Mouse (Mus musculus) frontal cortex, postnatal 10 days (tissue): Measurements from ENCODE around the gene Bhmt2.

ENCODE experiments used
- DNase-seq, 2 experiments: peaks; one replicate each; pipeline ENCODE4 v3.0.0; 2022; ENCODE audit warnings: low spot score in 2 of 2, mixed read lengths in 1 of 2

The Bhmt2 gene

DNA sequence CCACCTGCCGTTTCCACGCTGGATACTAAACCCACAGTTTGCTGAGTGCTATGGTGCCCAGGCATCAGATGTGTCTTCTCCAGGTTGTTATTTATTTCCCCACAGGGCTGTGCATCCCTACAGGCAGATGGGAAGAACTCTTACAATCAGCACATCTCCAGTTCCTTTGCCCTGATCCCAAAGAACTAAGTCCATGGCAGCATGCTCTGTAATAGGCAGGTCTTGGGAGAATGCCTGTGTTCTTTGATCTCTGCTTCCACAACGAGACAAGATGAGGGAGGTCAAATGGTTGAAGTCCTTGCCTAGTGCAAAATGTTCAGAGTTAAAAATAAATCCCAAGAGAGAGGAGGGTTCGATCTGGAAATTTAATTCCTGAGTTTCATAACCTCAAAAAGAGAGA lies 34.5 kb downstream of the Bhmt2 start:
- no peak for DNase-seq

DNA sequence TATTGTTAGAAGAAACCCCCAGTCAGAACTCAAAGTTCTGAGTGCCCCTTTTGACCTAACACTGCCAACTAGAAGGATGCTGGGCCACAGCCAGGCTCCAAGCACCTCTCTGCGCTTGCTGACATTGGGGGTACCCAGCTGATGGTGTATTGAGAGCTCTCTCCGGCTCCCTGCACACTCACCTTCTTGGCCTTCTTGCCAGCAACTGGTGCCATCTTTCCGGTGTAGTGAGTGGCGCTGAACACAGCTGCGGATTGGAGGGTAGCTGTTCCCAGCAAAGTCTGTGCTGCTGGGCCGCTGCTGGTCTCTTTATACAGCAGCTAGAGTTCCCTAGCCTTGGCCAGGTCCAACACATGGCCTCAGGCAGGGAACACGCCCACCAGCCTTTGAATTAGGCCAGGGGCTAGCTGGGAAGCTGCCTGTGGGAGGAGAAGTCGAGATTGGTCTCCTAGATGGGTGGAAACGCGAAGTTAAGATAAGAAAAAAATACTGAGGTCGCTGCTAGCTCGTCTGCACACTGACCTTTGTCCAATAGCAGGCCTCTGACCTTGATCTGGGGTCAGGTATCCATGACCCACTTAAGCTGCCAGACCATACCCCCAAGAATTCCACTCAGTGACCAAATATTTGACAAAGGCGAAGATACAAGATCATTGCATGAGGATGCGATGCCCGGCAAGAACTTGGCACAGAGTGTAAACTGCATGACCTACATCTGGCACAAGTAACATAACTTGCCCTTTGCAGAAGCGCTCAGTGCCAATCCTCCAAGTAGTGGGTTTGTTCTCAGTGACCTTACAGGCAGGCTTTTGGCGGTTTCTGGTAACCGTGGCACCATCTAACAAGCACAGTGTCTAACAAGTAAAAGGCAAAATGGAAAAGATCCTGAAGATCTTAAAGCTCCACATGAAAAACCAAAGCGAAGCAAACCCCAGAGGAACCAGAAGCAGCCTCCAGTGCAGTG lies 36.5 kb downstream of the Bhmt2 start, which contains the start of gene Bhmt:
Gene Bhmt (minus strand): TSS at position 680 of the 964 bp plus-strand sequence.
- DNase-seq: no peak

DNA sequence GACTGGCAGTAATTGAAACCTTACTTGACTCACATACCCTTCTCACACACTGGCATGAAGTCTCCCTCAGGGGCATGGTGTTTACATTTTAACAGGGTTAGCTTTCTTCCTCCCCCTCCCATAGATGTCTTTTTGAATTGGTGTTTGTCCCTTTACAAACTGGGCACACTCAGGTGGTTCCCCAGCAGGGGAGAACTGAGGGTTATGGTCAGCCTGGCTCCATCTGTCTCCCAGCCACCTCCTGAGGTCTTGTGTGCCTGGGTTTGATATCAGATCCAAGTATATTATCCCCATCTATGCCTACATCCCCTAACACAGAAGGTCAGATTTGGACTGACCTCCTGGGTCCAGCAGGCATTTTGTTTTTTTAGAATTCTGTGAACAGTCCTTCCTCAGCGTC lies 37.5 kb downstream of the Bhmt2 start:
- no peak for DNase-seq

DNA sequence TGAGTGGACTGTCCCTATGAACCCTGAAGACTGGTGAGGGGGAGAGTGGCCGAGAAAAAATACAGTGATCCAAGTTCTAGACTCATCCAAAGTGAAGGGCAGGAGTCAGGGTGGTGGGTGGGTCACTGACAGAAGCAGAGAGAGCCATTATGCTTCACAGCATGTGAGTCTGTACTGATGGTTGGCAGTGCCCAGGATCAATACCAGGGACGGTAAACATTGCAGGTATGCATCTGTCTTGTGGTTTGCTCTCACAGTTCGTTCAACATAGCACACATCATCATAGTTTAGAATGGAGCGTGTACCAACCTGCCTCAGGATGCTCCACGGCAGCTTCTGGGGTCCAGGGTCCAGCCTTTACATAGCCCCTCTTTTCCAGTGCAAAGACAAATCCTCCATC lies 41.2 kb downstream of the Bhmt2 start:
- DNase-seq: no peak

DNA sequence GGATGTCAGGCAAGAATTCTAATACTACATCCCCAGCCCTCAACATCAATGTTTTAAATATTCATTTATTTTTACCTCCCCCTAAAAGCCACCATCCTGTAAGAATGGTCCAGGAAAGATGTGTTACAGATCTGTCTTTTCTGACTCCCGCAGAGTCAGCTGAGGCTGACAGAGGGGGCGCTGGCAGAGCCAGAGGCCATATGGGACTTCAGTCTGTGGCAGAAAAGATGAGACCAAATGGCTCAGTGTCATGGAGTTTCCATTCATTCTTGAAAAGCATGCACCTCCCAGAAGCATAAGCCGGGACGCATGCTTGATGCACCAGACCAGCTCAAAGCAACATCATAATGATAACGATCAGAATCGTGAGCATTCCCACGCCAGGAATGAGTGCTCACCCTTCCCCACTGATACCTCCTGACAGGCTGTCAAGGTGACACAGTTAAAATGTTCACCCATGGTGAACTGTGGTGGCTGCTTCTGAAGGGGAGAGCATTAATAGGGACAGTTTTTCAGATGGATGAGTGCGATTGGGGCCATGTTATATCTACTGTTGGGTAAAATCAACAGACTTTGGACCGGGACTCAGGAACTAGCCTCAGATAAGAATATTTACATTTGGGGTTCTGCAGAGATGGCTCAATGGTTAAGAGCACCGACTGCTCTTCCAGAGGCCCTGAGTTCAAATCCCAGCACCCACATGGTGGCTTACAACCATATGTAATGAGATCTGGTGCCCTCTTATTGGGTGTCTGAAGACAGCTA lies 43.0 kb downstream of the Bhmt2 start:
- DNase-seq: no peak

DNA sequence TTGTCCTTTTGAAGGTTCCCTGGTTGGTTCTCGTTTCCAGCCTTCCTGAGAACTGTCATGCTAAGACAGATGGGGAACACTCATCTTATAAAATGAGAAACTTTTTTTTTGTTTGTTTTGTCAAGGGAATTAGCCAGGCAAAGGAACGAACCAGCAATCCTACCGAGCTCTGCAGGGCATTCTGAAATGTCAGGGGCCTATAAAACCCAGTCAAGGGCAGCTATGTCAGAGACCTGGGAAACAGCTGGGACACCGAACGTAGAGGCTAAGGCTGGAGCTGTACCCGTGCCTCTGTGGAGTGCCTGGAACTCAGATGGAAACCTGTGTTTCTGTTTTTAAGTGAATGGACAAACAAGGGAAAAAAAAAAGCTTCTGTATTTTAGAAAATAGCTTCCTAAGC lies 45.2 kb downstream of the Bhmt2 start:
- no peak for DNase-seq

DNA sequence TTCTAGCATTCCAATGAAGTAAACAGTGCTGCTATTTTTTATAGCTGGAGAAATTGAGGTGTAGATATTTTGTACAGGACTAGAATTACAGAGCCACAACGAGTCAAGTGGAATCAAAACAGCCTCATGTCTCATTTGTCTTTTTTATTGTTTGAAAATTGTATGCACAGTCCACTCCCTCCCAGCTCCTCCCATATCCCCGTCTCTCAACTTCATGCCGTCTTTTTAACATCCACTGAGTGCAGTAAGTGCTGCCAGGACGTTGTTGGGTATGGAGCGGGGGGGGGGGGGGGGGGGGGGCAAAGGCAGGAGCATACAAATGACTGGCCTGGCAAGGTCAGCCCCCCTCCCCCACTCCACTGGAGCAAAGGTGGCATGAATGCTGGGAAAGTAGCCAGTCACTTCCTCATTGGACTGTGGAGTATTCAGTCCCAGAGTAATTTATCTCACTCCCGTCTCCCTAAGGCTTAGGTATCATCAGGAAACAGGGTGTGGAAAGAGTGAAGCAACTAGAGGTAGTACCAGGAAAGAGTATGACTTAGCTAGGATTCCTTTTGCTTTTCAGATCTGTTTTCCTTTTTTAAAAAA lies 59.6 kb downstream of the Bhmt2 start:
- DNase-seq: no peak

DNA sequence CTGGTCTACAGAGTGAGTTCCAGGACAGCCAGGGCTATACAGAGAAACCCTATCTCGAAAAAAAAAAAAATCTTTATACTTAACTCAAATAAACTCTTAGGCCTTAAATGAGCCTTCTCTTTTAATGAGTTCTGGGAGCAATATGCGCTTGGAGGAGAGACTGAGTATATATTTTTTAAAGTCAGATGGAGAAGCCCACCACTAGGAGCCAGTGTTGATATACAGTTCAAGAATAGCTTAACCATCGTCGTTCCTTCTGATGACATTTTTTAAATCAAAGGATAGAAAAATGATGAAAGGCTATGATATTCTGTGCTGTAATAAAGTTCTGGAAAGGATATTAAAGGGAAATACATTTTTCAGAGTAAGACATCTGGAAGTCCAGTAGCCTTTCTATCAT lies 60.3 kb downstream of the Bhmt2 start:
- no peak for DNase-seq

DNA sequence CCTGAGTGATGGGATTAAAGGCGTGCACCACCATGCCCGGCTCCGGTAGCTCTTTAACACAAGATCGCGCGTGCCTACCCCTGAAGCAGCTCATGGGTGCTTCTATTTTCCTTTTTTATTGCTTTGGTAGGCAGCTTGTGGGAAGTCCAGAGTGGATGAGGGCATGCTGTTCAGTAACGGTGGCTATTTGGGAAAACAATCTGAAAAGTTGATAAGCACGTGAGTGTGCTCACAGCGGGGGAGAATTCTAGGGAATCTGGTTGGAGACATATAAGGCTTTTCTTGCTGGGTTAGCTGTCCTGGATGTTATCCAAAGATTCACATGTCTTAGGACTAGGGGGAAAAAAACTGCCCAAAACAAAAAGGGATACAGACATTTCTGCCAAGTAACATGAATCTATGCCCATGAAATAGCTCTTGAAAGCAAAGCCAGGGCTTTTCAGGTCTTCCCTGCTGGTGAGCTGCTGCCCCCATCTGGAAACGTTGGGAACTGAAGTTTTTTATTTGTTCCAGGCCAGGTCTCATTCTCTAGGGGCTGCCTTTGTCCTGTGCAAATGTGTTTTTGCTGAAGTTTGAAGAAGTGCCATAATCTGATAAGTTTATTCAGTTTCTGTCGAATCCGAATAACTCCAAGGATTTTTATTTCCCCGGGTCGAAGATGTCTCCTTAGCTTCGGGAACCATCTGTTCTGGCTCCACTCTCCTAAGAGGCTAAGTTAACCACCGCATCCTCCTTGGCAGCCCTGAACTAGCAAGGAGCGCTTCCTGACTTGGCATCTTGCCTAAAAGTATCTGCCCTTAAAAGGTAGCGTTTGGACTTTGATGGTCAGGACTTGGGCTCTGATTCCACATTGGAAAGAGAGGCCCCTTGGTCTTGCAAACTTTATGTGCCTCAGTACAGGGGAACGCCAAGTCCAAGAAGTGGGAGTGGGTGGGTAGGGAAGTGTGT lies 61.2 kb downstream of the Bhmt2 start:
- peak; percentile 50 to 74 for DNase-seq

DNA sequence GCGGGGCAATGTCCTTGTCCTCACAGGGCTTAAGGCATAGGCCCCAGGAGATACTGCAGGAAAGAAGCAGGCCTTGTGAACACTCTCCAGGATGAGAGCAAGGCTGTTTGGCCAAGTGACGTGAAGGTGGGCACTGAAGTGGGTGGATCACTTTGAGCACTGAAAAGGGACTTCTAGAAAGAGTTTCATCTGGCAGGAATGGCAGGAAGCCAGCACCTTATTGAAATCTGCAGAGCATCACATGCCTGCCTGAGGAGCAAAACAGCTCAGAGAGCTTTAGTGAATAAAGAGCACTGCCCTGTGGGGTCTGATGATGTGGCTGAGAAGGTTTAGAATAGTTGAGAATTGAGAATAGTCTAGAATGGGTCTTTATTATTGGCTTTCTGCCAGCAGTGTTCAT lies 65.6 kb downstream of the Bhmt2 start:
- no peak for DNase-seq

DNA sequence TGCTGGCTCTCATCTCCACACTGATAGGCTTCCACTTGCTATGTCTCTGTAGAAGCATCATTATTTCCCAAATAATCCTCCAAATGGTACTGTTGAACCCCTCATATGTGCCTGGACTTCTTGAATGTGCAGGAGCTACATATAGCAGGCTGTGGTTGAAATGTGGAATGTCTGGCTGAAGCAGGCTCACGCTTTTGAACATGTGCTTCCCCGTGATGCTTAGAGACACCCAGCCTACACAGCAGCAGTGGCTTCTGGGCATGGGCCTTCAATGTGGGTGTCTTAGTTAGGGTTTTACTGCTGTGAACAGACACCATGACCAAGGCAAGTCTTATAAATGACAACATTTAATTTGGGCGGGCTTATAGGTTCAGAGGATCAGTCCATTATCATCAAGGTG lies 66.4 kb downstream of the Bhmt2 start:
- no peak for DNase-seq

DNA sequence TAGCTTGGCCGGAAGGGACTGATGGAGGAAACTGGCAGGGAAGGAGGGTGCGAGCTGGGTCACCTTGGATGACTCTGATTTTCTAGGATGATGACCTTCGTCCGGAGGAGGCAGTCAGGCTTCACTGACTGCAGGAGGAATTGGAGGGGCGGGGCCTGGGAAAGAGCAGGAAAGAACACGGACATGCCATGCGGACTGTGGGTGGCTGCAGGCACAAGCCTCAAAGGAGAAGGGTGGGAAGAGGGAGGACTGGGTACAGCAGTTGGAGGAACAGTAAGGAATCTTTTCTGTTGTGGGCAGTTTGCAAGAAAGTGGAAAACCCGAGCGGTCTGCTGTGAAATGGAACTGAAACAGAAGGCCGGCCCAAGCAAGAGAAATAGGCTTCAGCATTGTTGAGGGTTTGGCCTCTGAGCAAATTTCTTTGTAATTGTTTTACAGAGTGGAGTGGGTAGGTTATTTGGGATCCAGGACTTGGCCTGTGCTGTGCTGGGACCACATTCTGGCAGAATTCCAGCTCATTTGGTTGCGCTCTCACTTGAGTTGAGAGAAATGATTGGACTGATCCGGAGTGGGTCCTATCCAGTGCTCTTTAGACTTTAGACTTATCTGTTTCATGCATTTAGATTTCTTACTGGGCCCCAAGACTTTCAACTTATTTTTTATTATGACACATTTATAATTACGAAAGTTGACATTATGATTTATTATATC lies 67.1 kb downstream of the Bhmt2 start:
- no peak for DNase-seq
